ENCODE assay signal across 9 mouse cellular contexts in the genomic region with DNA sequence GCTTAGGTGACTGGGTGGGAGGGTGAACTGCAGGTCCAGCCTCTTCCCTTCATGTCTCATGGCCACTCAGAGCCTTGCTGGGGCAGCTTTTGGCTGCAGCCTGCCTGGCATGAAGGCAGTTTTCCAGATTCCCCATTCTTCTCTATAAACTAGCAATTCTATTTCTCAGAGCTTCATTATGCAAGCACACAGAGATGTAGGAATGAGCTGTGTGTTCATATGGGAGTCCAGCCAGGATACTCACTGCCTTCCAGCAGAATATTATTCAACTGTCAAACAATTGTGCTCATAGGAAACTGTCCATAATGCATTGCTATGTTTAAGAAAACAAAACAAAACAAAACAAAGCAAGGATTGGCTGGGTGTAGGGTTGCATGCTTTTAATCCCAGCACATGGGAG. TPM values are rescaled to one million over a fixed set of nuclear protein-coding genes. Genes with fewer than 3 reads are reported as not detected.
DNase-seq lines count a peak whose midpoint lies in the region; ATAC-seq lines count a peak whose summit lies in the region.
"Had no signal": no experiment of that assay in that cellular context is flagged by ENCODE, and none has a peak within 500 bp of the region (broad histone marks: within the 10 kb centered on the region; RNA-seq: fewer than 3 reads in every experiment).

No protein-coding gene starts in this region.

- no peaks in the 10 kb centered on the region for H3K9me3 ChIP-seq in forebrain, embryonic 12.5 days
- no peaks in the 10 kb centered on the region for H3K9me3 ChIP-seq in forebrain, embryonic 10.5 days
- no peaks in the 10 kb centered on the region for H3K9me3 ChIP-seq in liver, embryonic 11.5 days (ENCODE audit: control insufficient read depth, low read length)
- H3K9me3 ChIP-seq: liver, embryonic 13.5 days had no signal

- H3K27me3 ChIP-seq in forebrain, embryonic 12.5 days, result no peaks in the 10 kb centered on the region
- H3K27me3 ChIP-seq in forebrain, embryonic 10.5 days (ENCODE audit: poor library complexity, severe bottlenecking), result no peaks in the 10 kb centered on the region
- H3K27me3 ChIP-seq in liver, embryonic 11.5 days (replicated peaks; ENCODE audit: control insufficient read depth, insufficient read depth, low read length), result no peaks in the 10 kb centered on the region
- H3K27me3 ChIP-seq: liver, embryonic 13.5 days had no signal

- no peak overlapping the region for H3K4me3 ChIP-seq in forebrain, embryonic 12.5 days (replicated peaks)
- H3K4me3 ChIP-seq in forebrain, embryonic 10.5 days, result no peak overlapping the region
- no peak overlapping the region for H3K4me3 ChIP-seq in liver, embryonic 11.5 days (ENCODE audit: low read depth, low read length)
- H3K4me3 ChIP-seq: liver, embryonic 13.5 days had no signal

- no peak for DNase-seq in forebrain, embryonic 10.5 days (ENCODE audit: extremely low spot score, low spot score)
- DNase-seq in layer of hippocampus, adult 18-20 months (ENCODE audit: low spot score in 2 of 2), result peak; percentile 28 to 72
- DNase-seq in layer of hippocampus, postnatal 10 days (ENCODE audit: low spot score in 2 of 2), result no peak
- peak; percentile 68 for DNase-seq in Muller cell, postnatal 12 days (ENCODE audit: inconsistent ontology term)
- peak; percentile 46 for DNase-seq in lung, postnatal 10 days
- no peak for DNase-seq in liver, embryonic 11.5 days (ENCODE audit: low spot score)
- DNase-seq: liver, embryonic 13.5 days had no signal

- ATAC-seq in forebrain, embryonic 12.5 days (ENCODE audit: low FRiP score), result no peak
- no peak for ATAC-seq in megakaryocyte, adult 5-6 weeks (ENCODE audit: poor library complexity, severe bottlenecking)
- ATAC-seq in liver, embryonic 11.5 days (replicated peaks; ENCODE audit: low FRiP score), result no peak

- H3K9ac ChIP-seq in forebrain, embryonic 12.5 days, result no peak overlapping the region
- no peak overlapping the region for H3K9ac ChIP-seq in liver, embryonic 11.5 days (ENCODE audit: low read depth, low read length)
- H3K9ac ChIP-seq: liver, embryonic 13.5 days had no signal

- no peak overlapping the region for H3K4me2 ChIP-seq in forebrain, embryonic 12.5 days
- H3K4me2 ChIP-seq in liver, embryonic 11.5 days, result no peak overlapping the region
- H3K4me2 ChIP-seq: liver, embryonic 13.5 days had no signal

- H3K27ac ChIP-seq in forebrain, embryonic 12.5 days, result 0 out of 2 replicates have a peak overlapping the region, but pooled peaks have one; percentile 6
- no peak overlapping the region for H3K27ac ChIP-seq in forebrain, embryonic 10.5 days
- H3K27ac ChIP-seq in liver, embryonic 11.5 days (ENCODE audit: low read depth, low read length), result no peak overlapping the region
- H3K27ac ChIP-seq: liver, embryonic 13.5 days had no signal

- H3K4me1 ChIP-seq in forebrain, embryonic 12.5 days, result peaks cover 45% of the 10 kb centered on the region
- peaks cover 40% of the 10 kb centered on the region for H3K4me1 ChIP-seq in forebrain, embryonic 10.5 days
- H3K4me1 ChIP-seq in liver, embryonic 11.5 days (replicated peaks; ENCODE audit: control insufficient read depth, insufficient read depth, low read length), result peaks cover 40% of the 10 kb centered on the region

- H3K36me3 ChIP-seq in forebrain, embryonic 12.5 days (replicated peaks), result no peaks in the 10 kb centered on the region
- H3K36me3 ChIP-seq in forebrain, embryonic 10.5 days (replicated peaks), result no peaks in the 10 kb centered on the region
- no peaks in the 10 kb centered on the region for H3K36me3 ChIP-seq in liver, embryonic 11.5 days (ENCODE audit: control insufficient read depth, insufficient read depth, low read length)
- H3K36me3 ChIP-seq: liver, embryonic 13.5 days had no signal

RNA-seq across cellular contexts. Expression of a gene that starts 50.2 kb away (rescaled TPM):
- 22.3 and 24.0 TPM in 2 replicates for polyA plus RNA-seq in forebrain, embryonic 12.5 days (2016; fragmentation: Nextera tagmentation; extraction: Ambion mirVana)
- polyA plus RNA-seq in forebrain, embryonic 10.5 days (2016; fragmentation: Nextera tagmentation; extraction: Ambion mirVana), result 15.9 and 17.2 TPM in 2 replicates
- total RNA-seq in layer of hippocampus, adult 18-20 months (2021), result 10 to 100 TPM; 83.8 to 88.5 TPM
- total RNA-seq in layer of hippocampus, postnatal 10 days (2021), result 100 to 1,000 TPM; 119 to 123 TPM
- 20.1 and 20.2 TPM in 2 replicates for total RNA-seq in megakaryocyte, adult 5-6 weeks (2015)
- total RNA-seq in megakaryocyte, adult 5-6 weeks (2017), result 22.7 and 22.8 TPM in 2 replicates
- polyA plus RNA-seq in liver, embryonic 11.5 days (2014; fragmentation: Nextera tagmentation; extraction: Ambion mirVana), result 15.2 and 16.5 TPM in 2 replicates

Comparison
In these comparisons a context has a peak if more than half of its experiments do, and no peak if none do; other contexts are left out.
1. DNase-seq: peak in layer of hippocampus, adult 18-20 months (2 of 2), Muller cell, postnatal 12 days (single experiment) and lung, postnatal 10 days (single experiment); none in forebrain, embryonic 10.5 days (single experiment), layer of hippocampus, postnatal 10 days (0 of 2) and liver, embryonic 11.5 days (single experiment).